Mouse (Mus musculus): Measurements from ENCODE around the gene Tac2. TPM values are rescaled to one million over a fixed set of nuclear protein-coding genes. Genes with fewer than 3 reads are reported as not detected.

Gene Tac2
- total RNA-seq (2022): not detected

DNA sequence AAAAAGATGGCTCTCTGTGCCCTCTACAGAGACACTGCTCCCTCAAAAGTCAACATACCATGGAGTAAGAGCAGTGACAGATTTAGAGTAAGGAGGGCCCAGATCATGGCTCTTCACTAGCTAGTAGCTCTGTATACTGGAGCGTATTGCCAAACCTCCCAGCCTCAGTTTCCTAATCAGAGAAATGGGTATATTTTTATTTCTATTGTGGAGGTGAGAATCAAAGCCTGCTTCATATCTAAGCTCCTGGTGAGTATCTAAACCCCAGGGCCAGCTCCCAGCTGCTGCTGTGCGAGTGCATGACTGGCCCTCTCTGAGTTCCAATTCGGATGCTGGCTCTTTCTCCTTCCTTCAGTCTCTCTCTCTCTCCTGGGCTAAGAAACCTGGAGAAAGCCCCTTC is at the start of gene Tac2:
Tac2 (plus strand) TSS at position 301 of the 400 bp plus-strand sequence.
- DNase-seq (ENCODE audit: low spot score in 2 of 2): no peak

DNA sequence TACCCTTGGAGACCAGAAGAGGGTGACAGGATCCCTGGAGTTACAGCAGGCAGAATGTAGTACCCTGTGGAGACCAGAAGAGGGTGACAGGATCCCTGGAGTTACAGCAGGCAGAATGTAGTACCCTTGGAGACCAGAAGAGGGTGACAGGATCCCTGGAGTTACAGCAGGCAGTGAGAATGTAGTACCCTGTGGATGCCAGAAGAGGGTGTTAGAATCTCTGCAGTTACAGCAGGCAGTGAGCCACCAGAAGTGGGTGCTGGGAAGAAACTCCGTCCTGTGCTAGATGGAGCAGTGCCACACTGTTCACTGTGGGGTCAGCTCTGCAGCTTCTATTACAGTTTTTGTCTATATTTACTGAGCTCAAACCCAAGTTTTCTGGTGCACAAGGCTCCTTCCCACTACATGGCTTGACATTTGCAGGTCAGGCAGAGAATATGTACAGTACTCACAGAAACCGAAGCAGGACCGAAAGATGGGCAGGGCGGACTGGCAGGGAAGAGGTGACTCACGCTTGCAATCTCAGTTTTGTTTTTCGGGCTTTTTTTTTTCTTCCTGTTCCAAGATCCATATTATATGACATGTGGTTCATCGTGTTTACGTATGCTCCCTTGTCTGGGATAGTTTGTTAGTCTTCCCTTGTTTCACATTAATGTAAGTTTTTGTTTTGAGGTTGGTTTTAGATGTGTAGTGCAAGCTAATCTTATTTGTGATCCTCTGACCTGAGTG is 49.3 kb upstream of the Tac2 start:
- DNase-seq (ENCODE audit: low spot score in 2 of 2): peak; percentile 85 to 89

GRCm38 (mm10) chr10:127675859-127676398 is 48.3 kb upstream of the Tac2 start:
- no peak for DNase-seq (ENCODE audit: low spot score in 2 of 2)

GRCm38 (mm10) chr10:127676691-127677548 is 47.4 kb upstream of the Tac2 start:
- peak; percentile 84 to 90 for DNase-seq (ENCODE audit: low spot score in 2 of 2)

- DNase-seq (ENCODE audit: low spot score in 2 of 2): no peak
These were observed 46.5 kb upstream of the Tac2 start for GRCm38 (mm10) chr10:127677591-127678336.

DNA sequence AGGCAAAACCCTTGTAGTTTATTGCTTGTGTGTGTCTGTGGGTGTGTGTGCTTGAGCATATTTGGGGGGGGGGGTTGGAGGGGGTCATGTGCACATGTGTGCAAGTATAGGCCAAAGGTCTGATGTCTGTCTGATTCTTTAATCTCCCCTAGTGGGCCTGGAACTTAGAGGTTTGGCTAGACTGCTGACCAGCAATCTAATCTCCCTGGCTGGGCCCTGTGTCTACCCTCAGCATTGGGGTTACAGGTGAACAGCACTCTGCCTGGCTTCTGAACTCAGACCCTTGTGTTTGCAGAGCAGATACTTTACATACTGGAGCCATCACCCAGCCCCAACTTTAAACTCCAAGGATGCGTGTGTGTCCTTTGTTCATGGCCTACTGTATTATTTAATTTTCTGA is 45.1 kb upstream of the Tac2 start:
- no peak for DNase-seq (ENCODE audit: low spot score in 2 of 2)

GRCm38 (mm10) chr10:127679881-127680280 is 44.4 kb upstream of the Tac2 start:
- DNase-seq (ENCODE audit: low spot score in 2 of 2): no peak

- no peak for DNase-seq (ENCODE audit: low spot score in 2 of 2)
These were observed 41.4 kb upstream of the Tac2 start for GRCm38 (mm10) chr10:127682886-127683285.

DNA sequence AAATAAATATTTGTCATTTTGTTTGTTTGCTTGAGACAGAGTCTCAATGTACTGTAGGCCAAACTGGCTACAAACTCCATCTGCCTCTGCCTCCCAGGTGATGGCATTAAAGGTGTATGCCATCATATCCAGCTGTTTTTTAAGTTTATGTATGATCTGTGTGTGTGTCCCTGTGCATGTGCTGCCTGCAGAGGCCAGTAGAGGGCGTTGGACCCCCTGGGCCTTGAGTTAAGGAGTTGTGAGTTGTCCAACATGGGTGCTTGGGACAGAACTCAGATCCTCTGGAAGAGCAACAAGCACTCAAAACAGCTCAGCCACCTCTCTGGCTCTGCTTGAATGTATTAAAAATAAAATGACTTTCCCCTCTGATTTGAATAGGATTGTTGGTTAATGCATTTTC is 33.2 kb upstream of the Tac2 start:
- DNase-seq (ENCODE audit: low spot score in 2 of 2): no peak

DNA sequence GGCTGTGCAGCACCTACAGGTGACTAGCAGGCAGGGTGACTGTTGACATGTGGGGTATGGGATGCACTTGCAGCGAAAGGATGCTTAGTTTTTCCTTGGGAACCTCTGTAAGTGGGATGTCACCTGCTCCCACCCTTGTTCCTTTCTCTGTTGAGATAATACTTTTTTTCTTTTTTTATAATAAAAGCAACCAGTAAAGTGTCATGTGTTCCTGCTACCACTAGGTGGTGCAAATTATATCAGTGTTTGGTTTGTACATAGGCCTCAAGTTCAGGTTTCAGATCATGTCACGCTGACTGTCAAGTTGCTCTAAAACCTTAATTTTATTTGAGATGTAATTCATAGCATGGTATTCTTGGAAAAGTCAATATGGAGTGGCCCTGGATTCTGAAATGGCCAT is 29.6 kb upstream of the Tac2 start:
- no peak for DNase-seq (ENCODE audit: low spot score in 2 of 2)

DNA sequence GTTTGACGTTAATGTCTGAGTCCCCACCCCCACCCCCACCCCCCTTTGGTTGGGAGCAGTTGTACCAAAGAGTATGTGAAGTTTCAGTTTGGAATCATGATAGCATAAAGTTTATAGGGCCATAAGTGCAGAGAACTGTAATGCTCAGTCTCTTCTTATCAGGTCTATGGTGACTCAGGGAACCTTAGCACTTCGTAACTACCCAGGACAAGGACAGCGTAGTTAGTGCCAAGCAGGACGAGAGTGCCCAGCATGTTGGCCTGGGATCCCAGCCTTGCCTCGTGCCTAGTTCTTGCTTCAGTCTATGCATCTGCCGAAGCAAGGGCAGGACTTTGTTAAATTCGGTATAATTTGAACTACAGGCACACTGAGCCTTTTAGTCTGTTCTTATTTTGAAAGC is 28.5 kb upstream of the Tac2 start:
- no peak for DNase-seq (ENCODE audit: low spot score in 2 of 2)

DNA sequence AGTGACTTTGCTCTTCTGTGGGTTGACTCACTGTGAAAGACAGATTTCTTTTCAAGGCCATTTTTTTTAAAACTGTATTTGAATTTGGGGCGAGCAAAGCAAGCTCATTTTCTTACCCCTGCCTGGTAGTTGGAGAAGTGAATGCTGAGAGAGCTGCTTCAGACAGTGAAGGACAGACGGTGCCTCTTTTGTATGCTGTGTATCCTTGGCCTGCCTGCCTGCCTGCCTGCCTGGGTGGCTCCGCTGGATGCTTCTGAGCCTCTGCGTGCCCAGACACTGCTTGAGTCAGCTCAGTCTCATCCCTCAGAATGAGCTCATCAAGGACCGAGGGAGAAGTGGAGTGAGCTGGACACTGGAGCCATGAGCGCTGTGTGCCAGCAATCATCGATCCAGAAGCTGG is 25.3 kb upstream of the Tac2 start:
- no peak for DNase-seq (ENCODE audit: low spot score in 2 of 2)

- no peak for DNase-seq (ENCODE audit: low spot score in 2 of 2)
These were observed 21.0 kb upstream of the Tac2 start for GRCm38 (mm10) chr10:127703299-127703698.

- no peak for DNase-seq (ENCODE audit: low spot score in 2 of 2)
These were observed 20.0 kb upstream of the Tac2 start for GRCm38 (mm10) chr10:127704293-127704692.

DNA sequence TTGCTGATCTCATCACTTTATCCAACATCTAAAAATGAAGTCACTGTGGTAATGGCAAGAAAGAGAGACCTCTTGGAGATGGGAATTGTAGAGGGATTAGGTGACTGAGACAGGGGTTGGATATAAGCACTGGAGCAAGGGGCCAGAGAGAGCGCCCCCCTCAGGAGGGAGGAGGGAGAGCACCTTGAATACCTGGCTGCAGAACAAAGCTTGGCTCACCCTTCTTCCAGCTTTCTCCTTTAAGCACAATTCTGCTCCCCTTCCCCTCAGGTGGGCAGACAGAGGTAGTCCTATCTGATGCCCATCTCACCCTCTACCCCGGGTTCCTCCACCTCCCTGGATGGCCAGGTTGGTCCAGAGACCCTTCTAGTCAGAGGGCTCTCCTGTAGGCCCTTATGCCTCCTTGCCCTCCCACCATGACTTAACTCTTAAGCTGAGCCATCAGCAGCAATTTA is 19.5 kb upstream of the Tac2 start, which contains the start of gene Myo1a:
Myo1a (plus strand) TSS at position 405 of the 455 bp plus-strand sequence.
- no peak for DNase-seq (ENCODE audit: low spot score in 2 of 2)

- no peak for DNase-seq (ENCODE audit: low spot score in 2 of 2)
These were observed 18.5 kb upstream of the Tac2 start for GRCm38 (mm10) chr10:127705783-127706182.

- no peak for DNase-seq (ENCODE audit: low spot score in 2 of 2)
These were observed 16.6 kb upstream of the Tac2 start for GRCm38 (mm10) chr10:127707721-127708120.

DNA sequence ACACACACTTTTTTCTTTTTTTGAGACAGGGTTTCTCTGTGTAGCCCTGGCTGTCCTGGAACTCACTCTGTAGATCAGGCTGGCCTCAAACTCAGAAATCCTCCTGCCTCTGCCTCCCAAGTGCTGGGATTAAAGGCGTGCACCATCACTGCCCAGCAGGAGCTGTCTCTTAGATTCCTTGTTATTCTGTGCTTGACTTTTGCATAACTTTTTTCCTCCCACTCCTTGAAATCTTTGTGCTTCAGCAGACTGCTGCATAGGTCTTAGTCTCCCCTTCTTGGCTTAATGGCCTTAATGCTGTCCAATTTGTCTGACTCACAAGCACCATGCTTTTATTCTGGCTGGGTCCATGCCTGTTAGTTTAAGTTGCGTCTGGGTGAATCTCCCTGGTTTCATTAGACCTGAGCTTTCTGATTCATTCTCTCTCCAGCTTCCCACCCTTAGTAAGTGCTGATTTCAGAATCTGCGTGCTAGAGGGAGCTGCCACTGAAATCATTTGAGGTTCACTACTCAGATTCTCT is 15.4 kb upstream of the Tac2 start:
- DNase-seq (ENCODE audit: low spot score in 2 of 2): no peak

DNA sequence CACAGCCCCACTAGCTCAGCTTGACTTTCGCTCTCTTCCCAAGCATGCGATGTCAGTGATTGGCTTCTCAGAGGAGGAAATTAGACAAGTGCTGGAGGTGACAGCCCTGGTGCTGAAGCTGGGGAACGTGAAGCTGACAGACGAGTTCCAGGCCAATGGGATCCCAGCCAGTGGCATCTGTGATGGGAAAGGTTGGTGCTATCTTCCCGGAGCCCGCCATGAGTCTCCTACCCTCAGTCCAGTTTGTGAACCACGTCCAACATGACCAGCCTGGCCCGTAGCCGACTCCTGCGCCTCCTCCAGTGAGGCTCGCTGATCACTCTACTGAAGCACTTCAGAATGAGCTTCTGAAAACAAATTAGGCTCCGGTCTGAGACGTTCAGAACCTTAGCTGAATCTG is 13.9 kb upstream of the Tac2 start:
- no peak for DNase-seq (ENCODE audit: low spot score in 2 of 2)

- no peak for DNase-seq (ENCODE audit: low spot score in 2 of 2)
These were observed 11.5 kb upstream of the Tac2 start for GRCm38 (mm10) chr10:127712736-127713135.
